Mouse (Mus musculus) kidney, adult 2 months (tissue): ENCODE data around the gene C130050O18Rik. TPM values are rescaled to one million over a fixed set of nuclear protein-coding genes. Genes with fewer than 3 reads are reported as not detected.

Experiments
- DNase-seq: peaks from one replicate; pipeline ENCODE4 v3.0.0; 2021
- H3K27ac ChIP-seq: fragments of 200-500 bp; 2 replicates; pipeline ENCODE4 v1.5.1; 2012; ENCODE audit warnings: low read depth, low read length, control low read depth, inconsistent platforms; ENCODE audit not compliant: insufficient read depth
- H3K27me3 ChIP-seq: fragments of 200-500 bp; replicated peaks from 2 replicates; pipeline ENCODE4 v1.6.1; 2012; ENCODE audit warnings: mild to moderate bottlenecking, moderate library complexity, low read length, inconsistent platforms; ENCODE audit not compliant: control insufficient read depth, insufficient read depth
- H3K36me3 ChIP-seq: fragments of 200-500 bp; 2 replicates; pipeline ENCODE4 v1.6.1; 2012; ENCODE audit warnings: mild to moderate bottlenecking, moderate library complexity, low read length, inconsistent platforms; ENCODE audit not compliant: control insufficient read depth, insufficient read depth
- H3K4me1 ChIP-seq: fragments of 200-500 bp; 2 replicates; pipeline ENCODE4 v1.6.1; 2011; ENCODE audit warnings: low read length; ENCODE audit not compliant: control insufficient read depth, insufficient read depth
- H3K4me3 ChIP-seq: fragments of 200-500 bp; 2 replicates; pipeline ENCODE4 v1.5.1; 2011; ENCODE audit warnings: mild to moderate bottlenecking, low read depth, low read length, control low read depth; ENCODE audit not compliant: insufficient read depth
- CTCF ChIP-seq: fragments of 200-500 bp; conservative IDR thresholded peaks from 2 replicates; pipeline ENCODE4 v1.5.1; 2011; ENCODE audit warnings: low read depth, mild to moderate bottlenecking, control low read depth, low read length, moderate library complexity, mixed read lengths; ENCODE audit not compliant: insufficient read depth, insufficient read length
- POLR2A ChIP-seq: fragments of 200-500 bp; IDR thresholded peaks from one replicate; pipeline ENCODE4 v1.6.1; 2011; ENCODE audit warnings: low read depth, low read length, control low read depth
- WGBS: fragments of 180-500 bp; shearing (Covaris S2); methylation state at CpG from one replicate; pipeline ENCODE4 v1.1.7; 2018; 5-methylcytosine and 5-hydroxymethylcytosine counted together
- polyA plus RNA-seq: library from polyadenylated mRNA; depleted of rRNA; stranded (reverse); fragments of >200 nt; gene quantifications from 2 replicates; pipeline ENCODE4 v1.2.3, GENCODE M21; 2012

The C130050O18Rik gene
- polyA plus RNA-seq, 1 experiment, result 3.0 TPM

DNA sequence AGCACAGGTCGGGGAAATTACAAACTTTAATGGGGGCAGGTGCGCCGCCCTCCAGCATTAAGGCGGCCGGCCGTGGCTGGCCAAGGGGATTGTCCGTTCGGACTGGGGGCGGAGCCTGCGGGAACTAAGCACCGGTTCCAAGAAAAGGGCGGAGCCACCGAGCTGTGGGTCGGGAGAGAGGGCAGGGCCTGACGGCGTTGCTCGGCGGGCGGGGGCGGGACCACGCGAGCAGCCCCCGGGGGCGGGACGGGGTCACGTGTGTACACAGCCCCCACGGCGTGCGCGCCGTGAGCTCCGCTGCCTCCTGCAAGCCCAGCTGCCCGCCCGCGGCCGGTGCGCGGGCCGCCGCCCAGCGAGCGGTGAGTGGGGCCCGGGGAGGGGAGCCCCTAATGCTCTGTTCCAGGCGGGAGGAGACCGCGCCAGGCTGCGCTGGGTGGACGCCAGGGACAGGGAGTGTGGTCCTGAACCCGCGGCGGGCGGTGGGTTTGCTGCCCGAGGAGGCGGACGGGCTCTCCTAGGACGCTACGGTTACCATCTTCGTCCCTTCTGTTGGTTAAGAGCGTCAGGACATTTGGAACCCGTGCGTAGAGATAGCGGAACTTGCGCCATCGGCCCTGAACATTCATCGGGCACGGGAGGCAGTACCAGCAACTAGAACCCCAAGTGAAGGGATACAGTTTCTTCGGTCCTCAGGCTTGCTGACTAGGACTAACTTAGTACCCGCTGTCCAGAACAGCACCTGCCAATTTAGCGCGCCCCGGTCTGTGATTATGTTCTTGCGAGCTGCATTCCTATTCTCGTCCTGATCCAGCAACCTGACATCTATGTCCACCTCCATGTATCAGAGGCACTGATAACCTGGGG is 24.5 kb upstream of the C130050O18Rik start:
- DNase-seq, result peak; percentile 99
- TF ChIP-seq CTCF, result no peak
- TF ChIP-seq POLR2A, result no peak
- Histone ChIP-seq H3K27ac (peak overlapping the region; percentile 98), H3K4me1 (peaks cover 62% of the 10 kb centered on the region), H3K4me3 (peak overlapping the region; percentile 86), H3K27me3 (no peaks in the 10 kb centered on the region), H3K36me3 (no peaks in the 10 kb centered on the region)
- under 1% methylated on average over 73 of the region's 73 CpGs for WGBS

DNA sequence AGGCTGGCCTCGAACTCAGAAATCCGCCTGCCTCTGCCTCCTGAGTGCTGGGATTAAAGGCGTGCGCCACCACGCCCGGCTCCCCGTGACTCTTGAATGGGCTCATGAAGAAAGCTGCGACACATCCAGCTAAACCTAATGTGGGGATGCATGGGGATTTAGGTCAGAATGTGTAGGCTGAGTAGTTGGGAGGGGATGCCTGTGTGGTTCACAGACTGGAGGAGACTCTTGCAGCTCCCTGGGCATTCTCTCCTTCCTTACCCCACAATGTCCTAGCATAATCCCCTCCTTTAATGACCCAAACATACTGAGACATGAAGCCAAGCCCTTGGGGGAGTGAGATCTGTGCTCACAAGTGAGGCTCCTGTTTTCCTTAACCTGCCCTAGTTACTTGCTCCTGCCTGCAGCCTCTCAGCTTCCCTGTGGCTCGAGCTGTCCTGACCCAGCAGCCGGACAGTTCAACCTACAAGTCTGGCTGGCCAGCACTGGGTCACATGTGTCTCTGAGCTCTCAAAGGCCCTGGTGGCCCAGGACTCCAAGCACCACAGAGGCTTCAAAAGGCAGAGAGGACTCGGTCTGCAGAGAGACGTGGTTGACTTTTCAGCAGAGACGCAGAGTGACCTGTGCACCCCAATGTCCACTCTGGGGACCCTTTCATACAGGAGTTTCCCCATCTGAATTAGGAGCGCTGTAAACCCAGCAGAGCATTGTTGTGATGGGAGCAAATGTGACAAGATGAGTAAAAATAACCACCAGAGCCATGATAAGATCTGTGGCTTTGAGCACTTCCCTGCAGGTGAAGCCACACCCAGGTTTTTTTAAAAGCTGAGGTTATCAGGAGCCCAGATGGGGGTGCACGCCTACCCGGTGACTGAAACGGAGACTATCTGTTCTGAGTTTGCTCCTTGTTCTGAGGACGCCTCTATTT is 23.2 kb upstream of the C130050O18Rik start:
- Histone ChIP-seq H3K4me3 (peak overlapping the region; percentile 42), H3K4me1 (peaks cover 65% of the 10 kb centered on the region)
- peak; percentile 68 for DNase-seq

DNA sequence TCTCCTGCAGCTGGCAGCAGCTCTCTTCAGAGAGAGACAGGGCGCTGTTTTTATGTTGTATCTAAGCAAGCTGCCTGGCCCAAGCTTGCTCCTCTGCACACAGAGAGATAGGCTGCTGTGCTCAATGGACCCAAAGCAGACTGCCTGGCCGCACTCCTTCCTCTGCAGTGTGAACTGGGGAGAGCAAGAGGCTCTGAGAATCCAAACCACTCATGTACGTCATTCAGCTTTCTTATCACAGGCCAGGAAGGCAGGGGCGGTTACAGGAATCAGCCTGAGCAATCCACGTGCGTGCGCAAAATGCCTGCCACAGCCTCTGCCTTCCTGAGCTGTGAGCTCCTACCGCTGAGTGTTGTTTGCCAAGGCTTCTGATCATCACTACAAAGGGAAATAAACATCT is 22.3 kb upstream of the C130050O18Rik start:
- Histone ChIP-seq H3K4me3 (peak overlapping the region; percentile 23), H3K36me3 (no peaks in the 10 kb centered on the region), H3K4me1 (peaks cover 63% of the 10 kb centered on the region), H3K27me3 (no peaks in the 10 kb centered on the region), H3K27ac (peak overlapping the region; percentile 87)
- peak; percentile 79 for DNase-seq
- peak; percentile 59 for TF ChIP-seq POLR2A
- no peak; the same call in 1 of the 2 replicates for TF ChIP-seq CTCF
- 30% methylated on average over 8 of the region's 8 CpGs for WGBS

More for the DNA sequence above, 23.2 kb upstream of the C130050O18Rik start:
- TF ChIP-seq CTCF (no peak), POLR2A (no peak)
- WGBS, result 49% methylated on average over 18 of the region's 18 CpGs
- peak overlapping the region; percentile 87 for H3K27ac ChIP-seq
- no peaks in the 10 kb centered on the region for H3K27me3 ChIP-seq
- no peaks in the 10 kb centered on the region for H3K36me3 ChIP-seq

DNA sequence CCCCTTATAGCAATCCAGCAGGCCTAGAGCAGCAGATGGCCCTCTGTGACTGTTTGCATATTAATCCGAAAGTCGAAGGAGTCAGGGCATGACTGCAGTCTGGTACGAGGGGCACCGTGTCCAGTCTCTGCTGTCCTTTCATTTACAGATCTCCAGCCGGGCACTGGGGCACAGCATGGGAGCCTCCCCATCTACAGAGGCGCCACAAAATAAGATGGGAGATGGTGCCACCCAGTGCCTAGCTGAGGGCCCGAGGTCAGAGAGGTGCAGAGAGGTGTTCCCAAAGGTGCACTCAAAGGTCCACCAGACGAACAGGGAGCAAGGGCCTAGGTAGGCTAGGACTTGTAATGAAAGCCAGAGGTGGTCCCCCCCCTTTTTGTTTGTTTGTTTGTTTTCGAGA is 21.8 kb upstream of the C130050O18Rik start:
- Histone ChIP-seq H3K4me1 (peaks cover 61% of the 10 kb centered on the region), H3K4me3 (no peak overlapping the region)
- 50% methylated on average over 9 of the region's 9 CpGs for WGBS

DNA sequence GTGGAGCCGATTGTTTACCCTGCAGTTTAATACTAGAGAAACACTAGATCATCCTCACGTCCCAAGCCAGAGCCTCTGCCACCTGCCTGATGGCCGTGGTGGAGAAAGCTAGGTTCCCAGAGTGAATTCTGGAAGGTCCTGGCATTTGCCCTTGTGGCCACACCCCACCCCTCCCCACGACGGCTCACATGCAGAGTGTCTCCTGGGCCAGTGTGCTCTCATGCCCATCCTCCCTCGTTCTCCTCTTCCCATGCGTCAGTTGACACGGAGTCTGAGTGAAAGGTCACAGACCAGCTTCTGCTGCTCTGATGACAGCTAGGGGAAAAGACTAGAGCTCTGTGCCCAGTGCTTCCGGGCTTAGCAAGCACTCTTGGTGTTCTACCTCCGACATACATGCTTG is 20.5 kb upstream of the C130050O18Rik start:
- Histone ChIP-seq H3K36me3 (no peaks in the 10 kb centered on the region), H3K4me1 (peaks cover 63% of the 10 kb centered on the region), H3K4me3 (no peak overlapping the region), H3K27ac (peak overlapping the region; percentile 35), H3K27me3 (no peaks in the 10 kb centered on the region)
- WGBS, result 7% methylated on average over 10 of the region's 10 CpGs
- TF ChIP-seq POLR2A, result no peak
- TF ChIP-seq CTCF, result 0 out of 2 replicates have a peak, but pooled peaks have one; percentile 3
- DNase-seq, result peak; percentile 82

More for the DNA sequence above, 21.8 kb upstream of the C130050O18Rik start:
- Histone ChIP-seq H3K36me3 (no peaks in the 10 kb centered on the region), H3K27me3 (no peaks in the 10 kb centered on the region), H3K27ac (peak overlapping the region; percentile 87; the same call in 1 of the 2 replicates)
- no peak for DNase-seq
- no peak for TF ChIP-seq POLR2A
- TF ChIP-seq CTCF, result no peak

DNA sequence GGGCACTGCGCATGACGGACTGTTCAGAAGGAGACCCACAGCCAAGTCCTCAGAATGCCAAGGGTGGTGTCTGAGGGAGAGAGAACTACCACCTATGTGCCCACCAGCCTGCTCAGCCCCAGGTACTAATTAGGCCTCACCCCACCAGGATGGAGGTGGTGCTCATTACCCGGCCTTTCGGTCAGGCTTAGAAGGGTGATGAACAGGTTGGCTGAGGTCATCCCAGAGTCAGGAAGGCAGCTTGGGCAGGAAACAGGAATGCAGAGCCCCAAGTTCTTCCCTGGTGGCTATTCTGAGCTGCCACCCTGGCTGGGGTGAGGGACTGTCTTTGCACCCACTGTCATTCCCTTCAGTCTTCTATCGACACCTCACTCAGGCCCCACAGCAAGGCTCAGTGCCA is 19.0 kb upstream of the C130050O18Rik start:
- DNase-seq, result no peak
- Histone ChIP-seq H3K27me3 (no peaks in the 10 kb centered on the region), H3K27ac (no peak overlapping the region), H3K4me1 (peaks cover 58% of the 10 kb centered on the region), H3K4me3 (no peak overlapping the region), H3K36me3 (no peaks in the 10 kb centered on the region)
- WGBS, result 76% methylated on average over 5 of the region's 5 CpGs
- no peak for TF ChIP-seq CTCF
- no peak for TF ChIP-seq POLR2A
